Mouse (Mus musculus) CH12.LX (cell line): ENCODE measurements at regions not wholly inside any gene's neighbourhood (a gene's known extent, or its start where the extent isn't known, plus 50 kb on each side); places are given as distances from the start of the nearest gene placed in this dataset.

Source experiments
- CHD1 ChIP-seq: IDR thresholded peaks from 2 replicates; pipeline ENCODE4 v1.6.1; 2012; ENCODE audit warnings: low read depth, low read length, improper control_type of control experiment, inconsistent platforms
- CHD2 ChIP-seq: IDR thresholded peaks from 2 replicates; pipeline ENCODE4 v1.6.1; 2011; ENCODE audit warnings: low read length, improper control_type of control experiment
- CTCF ChIP-seq, 2 experiments: IDR thresholded peaks in 1 of 2; conservative IDR thresholded peaks in 1 of 2; 2 replicates each; pipeline ENCODE4 v1.5.1; 2011 to 2012; ENCODE audit warnings: low read depth in 2 of 2, low read length in 2 of 2, improper control_type of control experiment in 1 of 2, inconsistent platforms in 1 of 2, mild to moderate bottlenecking in 1 of 2, moderate library complexity in 1 of 2
- EP300 ChIP-seq: IDR thresholded peaks from 2 replicates; pipeline ENCODE4 v1.6.1; 2011; ENCODE audit warnings: low read length, improper control_type of control experiment
- GABPA ChIP-seq: IDR thresholded peaks from 2 replicates; pipeline ENCODE4 v1.6.1; 2012; ENCODE audit warnings: low read depth, low read length, improper control_type of control experiment, inconsistent platforms; ENCODE audit not compliant: insufficient replicate concordance
- HCFC1 ChIP-seq: IDR thresholded peaks from 2 replicates; pipeline ENCODE4 v1.6.1; 2012; ENCODE audit warnings: low read depth, mild to moderate bottlenecking, inconsistent platforms, low read length, improper control_type of control experiment
- MAX ChIP-seq: IDR thresholded peaks from 2 replicates; pipeline ENCODE4 v1.6.1; 2011; ENCODE audit warnings: low read length, improper control_type of control experiment
- MEF2A ChIP-seq: IDR thresholded peaks from 2 replicates; pipeline ENCODE4 v1.6.1; 2014; ENCODE audit warnings: low read depth, mild to moderate bottlenecking, inconsistent platforms, low read length, improper control_type of control experiment, borderline replicate concordance
- POLR2A ChIP-seq: IDR thresholded peaks from 2 replicates; pipeline ENCODE4 v1.6.1; 2011; ENCODE audit warnings: low read depth, mild to moderate bottlenecking, improper control_type of control experiment, low read length
- POLR2AphosphoS2 ChIP-seq: IDR thresholded peaks from 2 replicates; pipeline ENCODE4 v1.6.1; 2011; ENCODE audit warnings: low read depth, low read length, improper control_type of control experiment
- RAD21 ChIP-seq: IDR thresholded peaks from 2 replicates; pipeline ENCODE4 v1.6.1; 2011; ENCODE audit warnings: low read depth, mild to moderate bottlenecking, low read length, improper control_type of control experiment, moderate library complexity
- SIN3A ChIP-seq: IDR thresholded peaks from 2 replicates; pipeline ENCODE4 v1.6.1; 2012; ENCODE audit warnings: low read length, improper control_type of control experiment, inconsistent platforms
- USF1 ChIP-seq: IDR thresholded peaks from 2 replicates; pipeline ENCODE4 v1.6.1; 2014; ENCODE audit warnings: low read depth, mild to moderate bottlenecking, inconsistent platforms, low read length, improper control_type of control experiment
- ZMIZ1 ChIP-seq: IDR thresholded peaks from 2 replicates; pipeline ENCODE4 v1.6.1; 2012; ENCODE audit warnings: low read depth, mild to moderate bottlenecking, inconsistent platforms, low read length, improper control_type of control experiment

- TF ChIP-seq CTCF (conservative IDR thresholded peaks at IDR 0.05 in 1 of 2, IDR thresholded peaks at IDR 0.05 in 1 of 2; ENCODE audit: low read depth in 2 of 2, low read length in 2 of 2) (peak; percentile 25 to 65; a peak in 3 of 4 replicates), ZMIZ1 (no peak), HCFC1 (no peak), POLR2A (no peak), MAX (no peak), CHD1 (no peak), POLR2AphosphoS2 (no peak), USF1 (no peak), CHD2 (no peak), RAD21 (peak; percentile 10), GABPA (no peak), SIN3A (no peak), EP300 (no peak), MEF2A (no peak)
Observed at GRCm38 (mm10) chr6:31693047-31693446, 129.3 kb upstream of the Podxl start.
